Mouse (Mus musculus) CH12.LX (cell line): ENCODE measurements around the gene Ash1l.

Source experiments
- CHD2 ChIP-seq: IDR thresholded peaks from 2 replicates; pipeline ENCODE4 v1.6.1; 2011; ENCODE audit warnings: low read length, improper control_type of control experiment
- CTCF ChIP-seq, 2 experiments: IDR thresholded peaks in 1 of 2; conservative IDR thresholded peaks in 1 of 2; 2 replicates each; pipeline ENCODE4 v1.5.1; 2011 to 2012; ENCODE audit warnings: low read depth in 2 of 2, low read length in 2 of 2, improper control_type of control experiment in 1 of 2, inconsistent platforms in 1 of 2, mild to moderate bottlenecking in 1 of 2, moderate library complexity in 1 of 2
- E2F4 ChIP-seq: IDR thresholded peaks from 2 replicates; pipeline ENCODE4 v1.6.1; 2011; ENCODE audit warnings: low read depth, low read length, improper control_type of control experiment; ENCODE audit not compliant: insufficient replicate concordance
- ELF1 ChIP-seq: IDR thresholded peaks from 2 replicates; pipeline ENCODE4 v1.6.1; 2014; ENCODE audit warnings: low read depth, mild to moderate bottlenecking, inconsistent platforms, low read length, improper control_type of control experiment
- MAFK ChIP-seq: IDR thresholded peaks from 2 replicates; pipeline ENCODE4 v1.6.1; 2011; ENCODE audit warnings: low read length, improper control_type of control experiment; ENCODE audit not compliant: insufficient replicate concordance
- MEF2A ChIP-seq: IDR thresholded peaks from 2 replicates; pipeline ENCODE4 v1.6.1; 2014; ENCODE audit warnings: low read depth, mild to moderate bottlenecking, inconsistent platforms, low read length, improper control_type of control experiment, borderline replicate concordance
- MXI1 ChIP-seq: IDR thresholded peaks from 2 replicates; pipeline ENCODE4 v1.6.1; 2011; ENCODE audit warnings: mild to moderate bottlenecking, low read depth, low read length, improper control_type of control experiment
- MYC ChIP-seq: IDR thresholded peaks from 2 replicates; pipeline ENCODE4 v1.6.1; 2011; ENCODE audit warnings: low read depth, mild to moderate bottlenecking, improper control_type of control experiment, low read length
- NRF1 ChIP-seq: IDR thresholded peaks from 2 replicates; pipeline ENCODE4 v1.6.1; 2014; ENCODE audit warnings: low read depth, mild to moderate bottlenecking, inconsistent platforms, low read length, improper control_type of control experiment, moderate library complexity
- PAX5 ChIP-seq: IDR thresholded peaks from 2 replicates; pipeline ENCODE4 v1.6.1; 2012; ENCODE audit warnings: low read length, inconsistent platforms, mixed read lengths
- POLR2A ChIP-seq: IDR thresholded peaks from 2 replicates; pipeline ENCODE4 v1.6.1; 2011; ENCODE audit warnings: low read depth, mild to moderate bottlenecking, improper control_type of control experiment, low read length
- RCOR1 ChIP-seq: conservative IDR thresholded peaks from 2 replicates; pipeline ENCODE4 v1.6.1; 2012; ENCODE audit warnings: low read depth, mild to moderate bottlenecking, inconsistent platforms, low read length, improper control_type of control experiment
- TBP ChIP-seq: conservative IDR thresholded peaks from 2 replicates; pipeline ENCODE4 v1.6.1; 2011; ENCODE audit warnings: low read depth, low read length, improper control_type of control experiment
- USF1 ChIP-seq: IDR thresholded peaks from 2 replicates; pipeline ENCODE4 v1.6.1; 2014; ENCODE audit warnings: low read depth, mild to moderate bottlenecking, inconsistent platforms, low read length, improper control_type of control experiment

DNA sequence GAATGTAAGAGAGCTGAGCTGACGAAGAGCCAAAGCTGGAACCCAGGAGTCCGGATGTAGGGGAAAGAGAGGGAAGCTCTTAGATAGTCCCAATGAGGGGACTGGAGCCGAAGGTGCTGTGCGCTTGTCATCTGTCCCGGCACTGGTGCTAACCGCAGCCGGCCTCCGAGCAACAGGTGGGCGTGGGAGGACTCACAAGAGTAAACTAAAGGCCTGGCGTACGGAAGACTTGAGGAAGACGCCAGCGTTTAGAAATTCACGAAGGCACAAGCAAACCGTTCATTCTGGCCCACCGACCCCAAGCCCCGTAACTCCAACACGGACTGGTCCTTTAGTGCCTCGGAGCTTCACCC, 151.0 kb downstream of the Ash1l start:
- TF ChIP-seq CTCF (conservative IDR thresholded peaks at IDR 0.05 in 1 of 2, IDR thresholded peaks at IDR 0.05 in 1 of 2; ENCODE audit: low read depth in 2 of 2, low read length in 2 of 2) = no peak
- TF ChIP-seq POLR2A = no peak
- TF ChIP-seq MYC = no peak
- no peak for TF ChIP-seq USF1
- TF ChIP-seq E2F4 = no peak
- no peak for TF ChIP-seq MEF2A
- no peak for TF ChIP-seq MXI1
- TF ChIP-seq TBP = no peak
- TF ChIP-seq ELF1 = no peak
- no peak for TF ChIP-seq NRF1
- no peak for TF ChIP-seq RCOR1
- TF ChIP-seq PAX5 = no peak
- TF ChIP-seq MAFK = no peak
- no peak for TF ChIP-seq CHD2
